Mouse (Mus musculus) cerebellum, adult 9-11 months (tissue): ENCODE measurements around the gene Camta1.

Source experiments
- DNase-seq: peaks from one replicate; pipeline ENCODE4 v3.0.0; 2022

The Camta1 gene

GRCm38 (mm10) chr4:151861806-151862739 is at the start of gene Camta1:
TSS of gene Camta1 (minus strand) at chr4:151861876.
- peak; percentile 100 for DNase-seq

- no peak for DNase-seq
Observed at GRCm38 (mm10) chr4:151908809-151909208, 47.1 kb upstream of the Camta1 start.

- DNase-seq, result no peak
Observed at GRCm38 (mm10) chr4:151907577-151908343, 46.1 kb upstream of the Camta1 start.

GRCm38 (mm10) chr4:151905621-151906020 is 43.9 kb upstream of the Camta1 start:
- no peak for DNase-seq

- no peak for DNase-seq
Observed at GRCm38 (mm10) chr4:151904098-151904497, 42.4 kb upstream of the Camta1 start.

- DNase-seq, result peak; percentile 67
Observed at GRCm38 (mm10) chr4:151902689-151903241, 41.1 kb upstream of the Camta1 start.

GRCm38 (mm10) chr4:151902046-151902688 is 40.5 kb upstream of the Camta1 start:
- DNase-seq, result no peak

- no peak for DNase-seq
Observed at GRCm38 (mm10) chr4:151901422-151901821, 39.7 kb upstream of the Camta1 start.

GRCm38 (mm10) chr4:151900735-151901134 is 39.1 kb upstream of the Camta1 start:
- no peak for DNase-seq

- DNase-seq, result no peak
Observed at GRCm38 (mm10) chr4:151899707-151900384, 38.2 kb upstream of the Camta1 start.

GRCm38 (mm10) chr4:151898600-151899245 is 37.0 kb upstream of the Camta1 start:
- DNase-seq, result no peak

GRCm38 (mm10) chr4:151897069-151897617 is 35.5 kb upstream of the Camta1 start:
- no peak for DNase-seq

- no peak for DNase-seq
Observed at GRCm38 (mm10) chr4:151895624-151896023, 33.9 kb upstream of the Camta1 start.

- no peak for DNase-seq
Observed at GRCm38 (mm10) chr4:151894926-151895325, 33.2 kb upstream of the Camta1 start.

GRCm38 (mm10) chr4:151893241-151893640 is 31.6 kb upstream of the Camta1 start:
- no peak for DNase-seq

- DNase-seq, result no peak
Observed at GRCm38 (mm10) chr4:151881590-151881989, 19.9 kb upstream of the Camta1 start.

- no peak for DNase-seq
Observed at GRCm38 (mm10) chr4:151880044-151880690, 18.5 kb upstream of the Camta1 start.

GRCm38 (mm10) chr4:151876400-151876799 is 14.7 kb upstream of the Camta1 start:
- no peak for DNase-seq

- DNase-seq, result peak; percentile 60
Observed at GRCm38 (mm10) chr4:151863511-151863910, 1.8 kb upstream of the Camta1 start.

GRCm38 (mm10) chr4:151861471-151861805 is 238 bp downstream of the Camta1 start:
- DNase-seq, result no peak
